Mouse (Mus musculus): Measurements from ENCODE around the gene Tnfsf10. TPM values are rescaled to one million over a fixed set of nuclear protein-coding genes. Genes with fewer than 3 reads are reported as not detected.
"Not testable (repeated sequence)": the region's sequence is repeated elsewhere in the genome, so short reads cannot be mapped to it uniquely, and the experiment has no call there.

Tnfsf10 gene
- 1.6 and 1.7 TPM in 2 replicates for polyA plus RNA-seq (2012; rRNA removed)

GRCm38 (mm10) chr3:27316559-27317287, at the start of gene Tnfsf10:
TSS of gene Tnfsf10 (plus strand) at chr3:27317028.
- H3K27me3 ChIP-seq (ENCODE audit: control insufficient read depth, insufficient read depth, low read length), result no peaks in the 10 kb centered on the region
- peak within 1 kb of the TSS; percentile 74 for H3K4me3 ChIP-seq (ENCODE audit: extremely low read depth, insufficient read depth, insufficient read length)
- H3K36me3 ChIP-seq (ENCODE audit: control insufficient read depth, insufficient read depth, low read length), result no peaks in the 10 kb centered on the region
- TF ChIP-seq POLR2A (IDR thresholded peaks at IDR 0.05; ENCODE audit: low read depth, low read length), result no peak; the same call in none of the 2 replicates
- no peak for TF ChIP-seq CTCF (IDR thresholded peaks at IDR 0.05; ENCODE audit: extremely low read depth, insufficient read depth, insufficient read length, insufficient replicate concordance)
- peak within 1 kb of the TSS; percentile 78 for H3K27ac ChIP-seq (ENCODE audit: insufficient read depth, low read length)
- DNase-seq (ENCODE audit: low read depth in 1 of 2, low spot score in 2 of 2), result peak; percentile 42 to 50
- peaks cover 5% of the 10 kb centered on the region; the same call in 1 of the 2 replicates for H3K4me1 ChIP-seq (ENCODE audit: control insufficient read depth, insufficient read depth, insufficient read length)
- WGBS, result 8% methylated on average over 9 of the region's 9 CpGs

- 92% methylated on average over 5 of the region's 5 CpGs for WGBS
- DNase-seq (ENCODE audit: low read depth in 1 of 2, low spot score in 2 of 2), result no peak
- no peaks in the 10 kb centered on the region for H3K36me3 ChIP-seq (ENCODE audit: control insufficient read depth, insufficient read depth, low read length)
- 0 out of 2 replicates have a peak, but pooled peaks cover 2% of the 10 kb centered on the region for H3K4me1 ChIP-seq (ENCODE audit: control insufficient read depth, insufficient read depth, insufficient read length)
- no peaks in the 10 kb centered on the region for H3K27me3 ChIP-seq (ENCODE audit: control insufficient read depth, insufficient read depth, low read length)
- no peak overlapping the region for H3K27ac ChIP-seq (ENCODE audit: insufficient read depth, low read length)
- TF ChIP-seq POLR2A (IDR thresholded peaks at IDR 0.05; ENCODE audit: low read depth, low read length) (no peak), CTCF (IDR thresholded peaks at IDR 0.05; ENCODE audit: extremely low read depth, insufficient read depth, insufficient read length, insufficient replicate concordance) (no peak)
- H3K4me3 ChIP-seq (ENCODE audit: extremely low read depth, insufficient read depth, insufficient read length), result no peak overlapping the region
These were observed 49.5 kb upstream of the Tnfsf10 start for GRCm38 (mm10) chr3:27267327-27267726.

GRCm38 (mm10) chr3:27267887-27268286, 48.9 kb upstream of the Tnfsf10 start:
- no peak for DNase-seq (ENCODE audit: low read depth in 1 of 2, low spot score in 2 of 2)
- WGBS, result 80% methylated on average over 4 of the region's 4 CpGs
- TF ChIP-seq POLR2A (IDR thresholded peaks at IDR 0.05; ENCODE audit: low read depth, low read length) (no peak), CTCF (IDR thresholded peaks at IDR 0.05; ENCODE audit: extremely low read depth, insufficient read depth, insufficient read length, insufficient replicate concordance) (no peak)

GRCm38 (mm10) chr3:27269151-27269550, 47.7 kb upstream of the Tnfsf10 start:
- no peaks in the 10 kb centered on the region for H3K27me3 ChIP-seq (ENCODE audit: control insufficient read depth, insufficient read depth, low read length)
- 85% methylated on average over 4 of the region's 4 CpGs for WGBS
- 0 out of 2 replicates have a peak, but pooled peaks cover 2% of the 10 kb centered on the region for H3K4me1 ChIP-seq (ENCODE audit: control insufficient read depth, insufficient read depth, insufficient read length)
- no peak overlapping the region for H3K27ac ChIP-seq (ENCODE audit: insufficient read depth, low read length)
- no peak for DNase-seq (ENCODE audit: low read depth in 1 of 2, low spot score in 2 of 2)
- H3K36me3 ChIP-seq (ENCODE audit: control insufficient read depth, insufficient read depth, low read length), result no peaks in the 10 kb centered on the region
- no peak for TF ChIP-seq CTCF (IDR thresholded peaks at IDR 0.05; ENCODE audit: extremely low read depth, insufficient read depth, insufficient read length, insufficient replicate concordance)
- TF ChIP-seq POLR2A (IDR thresholded peaks at IDR 0.05; ENCODE audit: low read depth, low read length), result no peak
- H3K4me3 ChIP-seq (ENCODE audit: extremely low read depth, insufficient read depth, insufficient read length), result no peak overlapping the region

More at GRCm38 (mm10) chr3:27267887-27268286, 48.9 kb upstream of the Tnfsf10 start:
- Histone ChIP-seq H3K27ac (ENCODE audit: insufficient read depth, low read length) (no peak overlapping the region), H3K36me3 (ENCODE audit: control insufficient read depth, insufficient read depth, low read length) (no peaks in the 10 kb centered on the region), H3K4me1 (ENCODE audit: control insufficient read depth, insufficient read depth, insufficient read length) (0 out of 2 replicates have a peak, but pooled peaks cover 2% of the 10 kb centered on the region), H3K4me3 (ENCODE audit: extremely low read depth, insufficient read depth, insufficient read length) (no peak overlapping the region), H3K27me3 (ENCODE audit: control insufficient read depth, insufficient read depth, low read length) (no peaks in the 10 kb centered on the region)

DNA sequence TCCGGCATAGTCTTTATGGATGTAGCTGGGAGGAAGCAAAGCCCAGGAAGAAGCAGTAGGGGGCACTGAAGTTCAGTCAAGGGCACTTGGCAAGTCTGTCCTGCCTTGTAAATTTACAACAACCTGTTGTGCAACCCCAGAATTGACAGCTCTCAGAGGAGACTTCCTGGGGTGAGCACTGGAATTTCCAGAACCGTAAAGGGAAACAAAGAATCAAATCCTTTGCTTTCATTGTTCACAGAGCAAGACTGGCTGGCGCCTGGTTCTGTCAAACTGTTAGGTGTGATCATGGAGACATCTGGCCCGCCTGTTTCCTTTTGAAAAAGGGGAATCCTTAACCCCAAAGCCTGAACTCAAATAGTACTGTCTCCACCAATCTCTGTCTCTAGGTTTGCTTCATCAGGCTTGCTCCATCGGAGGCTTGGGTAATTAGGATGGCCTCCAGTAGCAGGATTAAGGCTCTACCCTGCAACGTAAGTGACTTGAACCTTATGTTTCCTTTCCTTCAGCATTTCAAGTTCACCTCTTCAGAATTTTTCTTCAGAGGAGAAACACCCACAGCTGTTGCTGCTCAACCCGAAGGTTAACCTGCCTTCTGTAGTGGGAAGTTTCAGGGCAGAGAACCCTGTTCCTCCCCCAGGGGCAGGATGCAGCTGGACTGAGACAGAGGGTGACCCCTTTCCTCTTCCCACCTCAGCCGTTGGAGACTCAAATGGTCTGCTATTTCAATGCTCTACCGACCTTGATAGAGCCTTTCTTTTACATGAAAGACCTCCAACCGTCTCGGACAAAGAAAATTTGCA, 46.5 kb upstream of the Tnfsf10 start:
- DNase-seq (ENCODE audit: low read depth in 1 of 2, low spot score in 2 of 2), result peak in 1 of 2 experiments; percentile 14
- 0 out of 2 replicates have a peak, but pooled peaks cover 2% of the 10 kb centered on the region for H3K4me1 ChIP-seq (ENCODE audit: control insufficient read depth, insufficient read depth, insufficient read length)
- no peaks in the 10 kb centered on the region for H3K27me3 ChIP-seq (ENCODE audit: control insufficient read depth, insufficient read depth, low read length)
- H3K36me3 ChIP-seq (ENCODE audit: control insufficient read depth, insufficient read depth, low read length), result no peaks in the 10 kb centered on the region
- no peak overlapping the region for H3K4me3 ChIP-seq (ENCODE audit: extremely low read depth, insufficient read depth, insufficient read length)
- WGBS, result 7% methylated on average over 11 of the region's 11 CpGs
- TF ChIP-seq POLR2A (IDR thresholded peaks at IDR 0.05; ENCODE audit: low read depth, low read length) (no peak), CTCF (IDR thresholded peaks at IDR 0.05; ENCODE audit: extremely low read depth, insufficient read depth, insufficient read length, insufficient replicate concordance) (peak; percentile 2; the same call in 1 of the 2 replicates)
- peak overlapping the region; percentile 28; the same call in 1 of the 2 replicates for H3K27ac ChIP-seq (ENCODE audit: insufficient read depth, low read length)

DNA sequence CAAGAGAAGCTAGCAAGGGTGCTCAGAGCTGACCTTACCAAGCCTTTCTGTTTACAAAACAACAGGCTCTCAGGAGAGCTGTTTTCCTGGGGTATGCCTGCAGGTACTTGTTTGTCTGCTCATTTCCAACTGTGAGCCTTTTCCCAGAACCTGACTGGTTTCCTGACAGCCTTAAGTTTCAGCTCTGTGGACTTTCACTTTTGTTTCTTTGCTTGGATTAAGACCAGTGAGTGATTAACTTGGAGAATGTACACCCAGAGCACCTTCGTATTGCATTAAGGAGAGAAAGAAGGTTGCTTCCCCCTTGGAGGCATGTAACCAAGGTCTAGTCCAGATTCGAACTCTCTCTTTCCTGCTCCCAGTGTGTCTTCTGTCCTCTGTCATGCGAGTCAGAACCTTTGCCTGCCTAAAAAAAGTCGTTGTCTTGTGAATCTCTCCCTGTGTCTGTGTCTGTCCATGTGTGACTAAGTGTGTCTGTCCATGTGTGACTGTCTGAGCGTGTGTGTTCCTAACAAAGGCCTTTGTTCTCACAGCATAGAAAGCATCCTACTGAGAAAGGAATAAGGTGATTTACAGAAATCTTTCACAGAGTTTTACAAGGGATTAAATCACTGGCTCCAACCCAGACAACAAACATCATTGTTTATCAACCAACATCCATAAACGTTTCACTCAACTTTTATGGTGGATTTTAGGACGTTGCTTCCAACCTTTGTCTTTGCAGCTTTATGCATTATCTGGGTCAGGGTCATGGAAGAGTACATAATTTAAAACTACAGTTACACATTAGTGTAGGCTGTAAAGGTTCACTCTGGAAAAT, 43.7 kb upstream of the Tnfsf10 start:
- Histone ChIP-seq H3K27ac (ENCODE audit: insufficient read depth, low read length) (no peak overlapping the region), H3K4me3 (ENCODE audit: extremely low read depth, insufficient read depth, insufficient read length) (no peak overlapping the region), H3K36me3 (ENCODE audit: control insufficient read depth, insufficient read depth, low read length) (no peaks in the 10 kb centered on the region), H3K27me3 (ENCODE audit: control insufficient read depth, insufficient read depth, low read length) (no peaks in the 10 kb centered on the region), H3K4me1 (ENCODE audit: control insufficient read depth, insufficient read depth, insufficient read length) (0 out of 2 replicates have a peak, but pooled peaks cover 2% of the 10 kb centered on the region)
- no peak for TF ChIP-seq POLR2A (IDR thresholded peaks at IDR 0.05; ENCODE audit: low read depth, low read length)
- DNase-seq (ENCODE audit: low read depth in 1 of 2, low spot score in 2 of 2), result no peak
- 37% methylated on average over 7 of the region's 7 CpGs for WGBS

DNA sequence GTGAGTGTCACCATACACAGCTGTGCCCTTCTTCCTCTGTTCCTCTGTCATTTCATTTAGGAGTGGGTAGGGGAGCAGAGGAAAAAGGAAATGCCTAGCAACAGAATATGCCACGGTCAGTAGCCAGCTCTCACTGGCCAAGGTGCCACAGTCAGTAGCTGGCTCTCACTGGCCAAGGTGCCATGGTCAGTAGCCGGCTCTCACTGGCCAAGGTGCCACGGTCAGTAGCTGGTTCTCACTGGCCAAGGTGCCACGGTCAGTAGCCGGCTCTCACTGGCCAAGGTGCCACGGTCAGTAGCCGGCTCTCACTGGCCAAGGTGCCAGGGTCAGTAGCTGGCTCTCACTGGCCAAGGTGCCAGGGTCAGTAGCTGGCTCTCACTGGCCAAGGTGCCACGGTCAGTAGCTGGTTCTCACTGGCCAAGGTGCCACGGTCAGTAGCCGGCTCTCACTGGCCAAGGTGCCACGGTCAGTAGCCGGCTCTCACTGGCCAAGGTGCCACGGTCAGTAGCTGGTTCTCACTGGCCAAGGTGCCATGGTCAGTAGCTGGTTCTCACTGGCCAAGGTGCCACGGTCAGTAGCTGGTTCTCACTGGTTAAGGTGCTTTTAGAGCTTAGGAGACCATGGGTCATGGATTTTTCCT, 37.4 kb upstream of the Tnfsf10 start:
- not testable (repeated sequence) for H3K36me3 ChIP-seq (ENCODE audit: control insufficient read depth, insufficient read depth, low read length); DNase-seq (ENCODE audit: low read depth in 1 of 2, low spot score in 2 of 2); H3K4me3 ChIP-seq (ENCODE audit: extremely low read depth, insufficient read depth, insufficient read length); H3K27ac ChIP-seq (ENCODE audit: insufficient read depth, low read length); H3K27me3 ChIP-seq (ENCODE audit: control insufficient read depth, insufficient read depth, low read length); H3K4me1 ChIP-seq (ENCODE audit: control insufficient read depth, insufficient read depth, insufficient read length)
- WGBS, result 95% methylated on average over 14 of the region's 14 CpGs
